ENCODE assay signal across 8 mouse cellular contexts in genomic region chr6:72685165-72685564, GRCm38 (mm10).
A peak's percentile ranks its signal among the peaks of the same experiment; 100 is the strongest.
DNase-seq lines count a peak whose midpoint lies in the region; ATAC-seq lines count a peak whose summit lies in the region.

No protein-coding gene starts in this region.

- H3K4me2 ChIP-seq in kidney, embryonic 14.5 days (replicated peaks; ENCODE audit: low read depth, low read length) = no peak overlapping the region
- H3K4me2 ChIP-seq in heart, embryonic 12.5 days = peak overlapping the region; percentile 18
- H3K4me2 ChIP-seq in limb, embryonic 12.5 days = no peak overlapping the region

- no peak for ATAC-seq in kidney, embryonic 14.5 days (ENCODE audit: low FRiP score, low TSS enrichment)
- peak; percentile 73; the same call in 1 of the 2 replicates for ATAC-seq in heart, embryonic 12.5 days (ENCODE audit: insufficient number of reproducible peaks, low FRiP score)
- no peak for ATAC-seq in limb, embryonic 12.5 days (ENCODE audit: insufficient number of reproducible peaks, insufficient read depth, low FRiP score, low TSS enrichment, low read depth)

- no peaks in the 10 kb centered on the region for H3K27me3 ChIP-seq in kidney, embryonic 14.5 days (ENCODE audit: control insufficient read depth, insufficient read depth, low read length)
- H3K27me3 ChIP-seq in heart, embryonic 12.5 days (replicated peaks) = no peaks in the 10 kb centered on the region
- no peaks in the 10 kb centered on the region for H3K27me3 ChIP-seq in limb, embryonic 12.5 days

- H3K4me1 ChIP-seq in kidney, embryonic 14.5 days (ENCODE audit: control insufficient read depth, insufficient read depth, low read length) = peaks cover 46% of the 10 kb centered on the region
- peaks cover 47% of the 10 kb centered on the region for H3K4me1 ChIP-seq in heart, embryonic 12.5 days (replicated peaks)
- peaks cover 89% of the 10 kb centered on the region for H3K4me1 ChIP-seq in limb, embryonic 12.5 days (replicated peaks)

- no peak overlapping the region for H3K9ac ChIP-seq in kidney, embryonic 14.5 days (ENCODE audit: low read depth, low read length)
- no peak overlapping the region for H3K9ac ChIP-seq in heart, embryonic 12.5 days
- no peak overlapping the region for H3K9ac ChIP-seq in limb, embryonic 12.5 days (replicated peaks)

- no peaks in the 10 kb centered on the region for H3K9me3 ChIP-seq in kidney, embryonic 14.5 days (ENCODE audit: control insufficient read depth, low read length)
- H3K9me3 ChIP-seq in heart, embryonic 12.5 days (replicated peaks) = no peaks in the 10 kb centered on the region
- H3K9me3 ChIP-seq in limb, embryonic 12.5 days = no peaks in the 10 kb centered on the region

- no peak overlapping the region for H3K4me3 ChIP-seq in kidney, embryonic 14.5 days (ENCODE audit: low read length)
- H3K4me3 ChIP-seq in heart, embryonic 12.5 days = no peak overlapping the region
- H3K4me3 ChIP-seq in limb, embryonic 12.5 days (replicated peaks) = no peak overlapping the region

- no peak for DNase-seq in kidney, postnatal 36 days
- DNase-seq in brain, adult 2 months (ENCODE audit: low read depth, low spot score) = peak; percentile 46
- DNase-seq in cerebellum, postnatal 36 days = no peak
- DNase-seq in adrenal gland, adult 8-10 months = no peak
- DNase-seq in thymus, postnatal 36 days = no peak

- peak overlapping the region; percentile 49; the same call in 1 of the 2 replicates for H3K27ac ChIP-seq in kidney, embryonic 14.5 days (ENCODE audit: low read depth, low read length)
- peak overlapping the region; percentile 66 for H3K27ac ChIP-seq in heart, embryonic 12.5 days (ENCODE audit: poor library complexity, severe bottlenecking)
- H3K27ac ChIP-seq in limb, embryonic 12.5 days = peak overlapping the region; percentile 62

- H3K36me3 ChIP-seq in kidney, embryonic 14.5 days (ENCODE audit: control insufficient read depth, insufficient read depth, low read length) = no peaks in the 10 kb centered on the region
- H3K36me3 ChIP-seq in heart, embryonic 12.5 days = no peaks in the 10 kb centered on the region
- peaks cover 8% of the 10 kb centered on the region; the same call in 1 of the 2 replicates for H3K36me3 ChIP-seq in limb, embryonic 12.5 days

- WGBS in kidney, embryonic 14.5 days = 45% methylated on average over 9 of the region's 9 CpGs
- 24% methylated on average over 9 of the region's 9 CpGs for WGBS in heart, embryonic 12.5 days
- WGBS in limb, embryonic 12.5 days = 66% methylated on average over 9 of the region's 9 CpGs
